8 mouse cellular contexts compared by ENCODE assay signal in the genomic region with DNA sequence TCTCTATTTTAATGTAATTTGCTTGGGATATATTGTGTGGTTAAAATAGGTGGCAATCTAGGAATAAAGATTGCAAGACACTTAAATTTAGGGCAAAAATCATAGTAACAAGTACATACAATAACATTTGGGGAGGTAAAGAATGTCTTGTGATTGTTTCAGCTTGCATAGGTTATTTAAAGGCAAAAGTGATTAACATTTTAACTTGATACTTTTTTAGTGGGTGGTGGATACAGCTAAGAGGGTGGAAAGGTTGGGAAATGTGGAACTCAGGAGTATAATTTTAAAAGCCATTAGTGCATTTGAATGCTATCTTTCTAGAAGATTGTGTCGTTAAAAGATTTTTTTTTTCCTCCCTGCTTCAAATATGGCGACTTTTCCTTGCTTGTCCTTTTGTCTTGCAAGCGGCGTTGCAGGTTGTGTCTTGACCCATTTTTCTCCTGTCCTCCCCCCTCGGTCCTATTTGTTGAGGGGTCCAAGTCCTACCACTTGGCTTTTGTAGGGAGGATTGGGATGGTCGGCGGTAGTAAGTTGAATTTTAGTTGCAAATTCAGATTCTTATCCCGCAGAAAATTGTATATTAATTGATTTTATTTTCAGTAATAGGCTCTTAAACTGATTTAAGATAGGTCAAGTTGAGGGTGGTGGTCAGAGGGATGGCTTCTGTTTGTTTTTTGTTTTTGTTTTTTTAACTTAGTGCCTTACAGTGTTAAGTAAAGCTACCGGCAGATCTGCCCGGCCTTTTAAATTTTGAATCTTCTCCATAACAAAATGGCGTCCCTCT. TPM values are rescaled to one million over a fixed set of nuclear protein-coding genes. Genes with fewer than 3 reads are reported as not detected.
A peak's percentile ranks its signal among the peaks of the same experiment; 100 is the strongest.
DNase-seq lines count a peak whose midpoint lies in the region; ATAC-seq and TF ChIP-seq lines count a peak whose summit lies in the region.

No protein-coding gene starts in this region.

- peak overlapping the region; percentile 97 for H3K27ac ChIP-seq in embryonic facial prominence, embryonic 10.5 days (replicated peaks)
- peak overlapping the region; percentile 99 for H3K27ac ChIP-seq in hindbrain, embryonic 10.5 days
- peak overlapping the region; percentile 96 for H3K27ac ChIP-seq in limb, embryonic 12.5 days
- peak overlapping the region; percentile 98 for H3K27ac ChIP-seq in midbrain, postnatal 0 days (ENCODE audit: low read depth, low read length)

- H3K4me3 ChIP-seq in embryonic facial prominence, embryonic 10.5 days = peak overlapping the region; percentile 83
- H3K4me3 ChIP-seq in hindbrain, embryonic 10.5 days = peak overlapping the region; percentile 85
- H3K4me3 ChIP-seq in limb, embryonic 12.5 days (replicated peaks) = peak overlapping the region; percentile 70
- H3K4me3 ChIP-seq in midbrain, postnatal 0 days (ENCODE audit: low read depth, low read length) = peak overlapping the region; percentile 49

- H3K4me1 ChIP-seq in embryonic facial prominence, embryonic 10.5 days = peaks cover 30% of the 10 kb centered on the region
- peaks cover 35% of the 10 kb centered on the region for H3K4me1 ChIP-seq in hindbrain, embryonic 10.5 days (replicated peaks)
- peaks cover 26% of the 10 kb centered on the region for H3K4me1 ChIP-seq in limb, embryonic 12.5 days (replicated peaks)
- H3K4me1 ChIP-seq in midbrain, postnatal 0 days (ENCODE audit: insufficient read depth, low read length) = peaks cover 11% of the 10 kb centered on the region; the same call in 1 of the 2 replicates

- no peak for ATAC-seq in cerebellum, adult (ENCODE audit: insufficient number of reproducible peaks, low FRiP score, low TSS enrichment)
- no peak for ATAC-seq in limb, embryonic 12.5 days (ENCODE audit: insufficient number of reproducible peaks, insufficient read depth, low FRiP score, low TSS enrichment, low read depth)
- no peak for ATAC-seq in midbrain, postnatal 0 days (ENCODE audit: low FRiP score)

- H3K4me2 ChIP-seq in limb, embryonic 12.5 days = peak overlapping the region; percentile 87
- peak overlapping the region; percentile 64 for H3K4me2 ChIP-seq in midbrain, postnatal 0 days (ENCODE audit: low read depth, low read length, poor library complexity, severe bottlenecking)

- peaks cover 48% of the 10 kb centered on the region for H3K36me3 ChIP-seq in embryonic facial prominence, embryonic 10.5 days (replicated peaks)
- H3K36me3 ChIP-seq in hindbrain, embryonic 10.5 days = peaks cover 44% of the 10 kb centered on the region
- peaks cover 22% of the 10 kb centered on the region for H3K36me3 ChIP-seq in limb, embryonic 12.5 days
- peaks cover 3% of the 10 kb centered on the region; the same call in 1 of the 2 replicates for H3K36me3 ChIP-seq in midbrain, postnatal 0 days (ENCODE audit: insufficient read depth, low read length)

- peak; percentile 72 for DNase-seq in cerebellum, adult 11-12 months
- peak; percentile 60 for DNase-seq in Muller cell, postnatal 12 days (ENCODE audit: inconsistent ontology term)
- peak; percentile 65 for DNase-seq in embryonic facial prominence, embryonic 10.5 days (ENCODE audit: low spot score)
- peak; percentile 57 for DNase-seq in hindbrain, embryonic 10.5 days (ENCODE audit: low spot score)
- peak; percentile 80 for DNase-seq in midbrain, postnatal 0 days (ENCODE audit: low spot score)
- DNase-seq in yolk sac, embryonic 10.5 days (ENCODE audit: low spot score) = peak; percentile 70

- no peaks in the 10 kb centered on the region for H3K27me3 ChIP-seq in embryonic facial prominence, embryonic 10.5 days (replicated peaks; ENCODE audit: low read depth, poor library complexity, severe bottlenecking)
- H3K27me3 ChIP-seq in hindbrain, embryonic 10.5 days (ENCODE audit: insufficient read depth, poor library complexity, severe bottlenecking) = no peaks in the 10 kb centered on the region
- H3K27me3 ChIP-seq in limb, embryonic 12.5 days = no peaks in the 10 kb centered on the region
- no peaks in the 10 kb centered on the region for H3K27me3 ChIP-seq in midbrain, postnatal 0 days (ENCODE audit: insufficient read depth, low read length)

- WGBS in embryonic facial prominence, embryonic 10.5 days = under 1% methylated on average over 11 of the region's 11 CpGs
- under 1% methylated on average over 11 of the region's 11 CpGs for WGBS in hindbrain, embryonic 10.5 days
- 0% methylated on average over 11 of the region's 11 CpGs for WGBS in limb, embryonic 12.5 days
- WGBS in midbrain, postnatal 0 days = under 1% methylated on average over 11 of the region's 11 CpGs

- peak overlapping the region; percentile 94 for H3K9ac ChIP-seq in limb, embryonic 12.5 days (replicated peaks)
- H3K9ac ChIP-seq in midbrain, postnatal 0 days (replicated peaks; ENCODE audit: low read length, poor library complexity, severe bottlenecking) = peak overlapping the region; percentile 91

- H3K9me3 ChIP-seq in embryonic facial prominence, embryonic 10.5 days = no peaks in the 10 kb centered on the region
- H3K9me3 ChIP-seq in hindbrain, embryonic 10.5 days = no peaks in the 10 kb centered on the region
- H3K9me3 ChIP-seq in limb, embryonic 12.5 days = no peaks in the 10 kb centered on the region
- H3K9me3 ChIP-seq in midbrain, postnatal 0 days (ENCODE audit: low read length) = no peaks in the 10 kb centered on the region

- no peak for TF ChIP-seq CTCF in midbrain, postnatal 0 days (IDR thresholded peaks at IDR 0.05)

RNA-seq across cellular contexts. Expression of gene Ppp1r10, which starts 2.2 kb away (rescaled TPM):
- 59.7 and 61.2 TPM in 2 replicates for polyA plus RNA-seq in embryonic facial prominence, embryonic 10.5 days (2016; fragmentation: Nextera tagmentation; extraction: Ambion mirVana)
- 59.9 and 64.5 TPM in 2 replicates for polyA plus RNA-seq in hindbrain, embryonic 10.5 days (2016; fragmentation: Nextera tagmentation; extraction: Ambion mirVana)
- polyA plus RNA-seq in limb, embryonic 12.5 days (2016; fragmentation: Nextera tagmentation; extraction: Ambion mirVana) = 50.4 and 50.7 TPM in 2 replicates
- total RNA-seq in midbrain, postnatal 0 days (2014; rRNA removed) = 39.3 and 52.8 TPM in 2 replicates
- 23.0 and 24.8 TPM in 2 replicates for polyA plus RNA-seq in midbrain, postnatal 0 days (2015; fragmentation: Nextera tagmentation; extraction: Ambion mirVana)

RNA-seq across cellular contexts. Expression of gene Mrps18b, which starts 2.3 kb away (rescaled TPM):
- 96.0 and 96.3 TPM in 2 replicates for polyA plus RNA-seq in embryonic facial prominence, embryonic 10.5 days (2016; fragmentation: Nextera tagmentation; extraction: Ambion mirVana)
- 75.7 and 88.1 TPM in 2 replicates for polyA plus RNA-seq in hindbrain, embryonic 10.5 days (2016; fragmentation: Nextera tagmentation; extraction: Ambion mirVana)
- polyA plus RNA-seq in limb, embryonic 12.5 days (2016; fragmentation: Nextera tagmentation; extraction: Ambion mirVana) = 61.2 and 66.8 TPM in 2 replicates
- 37.2 and 46.6 TPM in 2 replicates for total RNA-seq in midbrain, postnatal 0 days (2014; rRNA removed)
- 55.7 and 57.4 TPM in 2 replicates for polyA plus RNA-seq in midbrain, postnatal 0 days (2015; fragmentation: Nextera tagmentation; extraction: Ambion mirVana)

RNA-seq across cellular contexts. Expression of gene Atat1, which starts 8.6 kb away (rescaled TPM):
- polyA plus RNA-seq in embryonic facial prominence, embryonic 10.5 days (2016; fragmentation: Nextera tagmentation; extraction: Ambion mirVana) = 117 and 130 TPM in 2 replicates
- polyA plus RNA-seq in hindbrain, embryonic 10.5 days (2016; fragmentation: Nextera tagmentation; extraction: Ambion mirVana) = 136 and 227 TPM in 2 replicates
- 139 and 143 TPM in 2 replicates for polyA plus RNA-seq in limb, embryonic 12.5 days (2016; fragmentation: Nextera tagmentation; extraction: Ambion mirVana)
- total RNA-seq in midbrain, postnatal 0 days (2014; rRNA removed) = 199 and 216 TPM in 2 replicates
- 326 and 332 TPM in 2 replicates for polyA plus RNA-seq in midbrain, postnatal 0 days (2015; fragmentation: Nextera tagmentation; extraction: Ambion mirVana)

RNA-seq across cellular contexts. Expression of gene 2310061I04Rik, which starts 21.2 kb away (rescaled TPM):
- 27.5 and 28.6 TPM in 2 replicates for polyA plus RNA-seq in embryonic facial prominence, embryonic 10.5 days (2016; fragmentation: Nextera tagmentation; extraction: Ambion mirVana)
- 27.7 and 29.7 TPM in 2 replicates for polyA plus RNA-seq in hindbrain, embryonic 10.5 days (2016; fragmentation: Nextera tagmentation; extraction: Ambion mirVana)
- 18.6 and 24.8 TPM in 2 replicates for polyA plus RNA-seq in limb, embryonic 12.5 days (2016; fragmentation: Nextera tagmentation; extraction: Ambion mirVana)
- total RNA-seq in midbrain, postnatal 0 days (2014; rRNA removed) = 43.5 and 47.7 TPM in 2 replicates
- 88.3 and 89.3 TPM in 2 replicates for polyA plus RNA-seq in midbrain, postnatal 0 days (2015; fragmentation: Nextera tagmentation; extraction: Ambion mirVana)

RNA-seq across cellular contexts. Expression of gene Dhx16, which starts 38.8 kb away (rescaled TPM):
- polyA plus RNA-seq in embryonic facial prominence, embryonic 10.5 days (2016; fragmentation: Nextera tagmentation; extraction: Ambion mirVana) = 52.6 and 60.7 TPM in 2 replicates
- 53.0 and 58.9 TPM in 2 replicates for polyA plus RNA-seq in hindbrain, embryonic 10.5 days (2016; fragmentation: Nextera tagmentation; extraction: Ambion mirVana)
- 56.9 and 64.3 TPM in 2 replicates for polyA plus RNA-seq in limb, embryonic 12.5 days (2016; fragmentation: Nextera tagmentation; extraction: Ambion mirVana)
- total RNA-seq in midbrain, postnatal 0 days (2014; rRNA removed) = 26.7 and 27.7 TPM in 2 replicates
- polyA plus RNA-seq in midbrain, postnatal 0 days (2015; fragmentation: Nextera tagmentation; extraction: Ambion mirVana) = 23.6 and 25.1 TPM in 2 replicates
